Mouse (Mus musculus): Measurements from ENCODE around the gene Tmem202.

GRCm38 (mm10) chr9:59487331-59487730, 52.3 kb downstream of the Tmem202 start:
- TF ChIP-seq CTCF (IDR thresholded peaks at IDR 0.05; ENCODE audit: control insufficient read depth, insufficient read depth, low read length) (no peak), POLR2A (IDR thresholded peaks at IDR 0.05; ENCODE audit: borderline replicate concordance, control insufficient read depth, low read depth, low read length) (no peak)

Data from bone marrow, adult 2 months (tissue).